Mouse (Mus musculus): ENCODE results near the gene Tspan31.

DNA sequence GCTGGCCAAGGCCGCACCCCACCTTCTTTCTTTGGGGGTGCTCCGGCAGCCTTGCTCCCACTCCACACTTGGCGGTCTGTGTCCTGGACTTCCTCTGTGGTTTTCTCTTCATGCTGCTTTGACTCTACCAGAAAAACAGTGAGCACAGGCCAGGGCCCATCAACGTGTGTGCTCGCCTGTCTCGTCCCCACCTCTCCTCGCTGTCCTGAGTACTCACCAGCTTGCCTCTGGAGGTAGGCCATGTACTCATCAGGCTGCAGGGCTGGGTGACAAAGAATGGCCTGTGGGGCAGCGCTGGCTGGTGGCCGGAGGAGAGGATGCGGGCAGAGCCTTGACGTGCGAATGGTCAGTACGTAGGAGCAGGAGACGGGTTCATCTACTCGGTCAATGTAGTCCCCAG, 29.8 kb upstream of the Tspan31 start:
- no peak for TF ChIP-seq CTCF (IDR thresholded peaks at IDR 0.05; ENCODE audit: control insufficient read depth, insufficient read depth, insufficient read length)
- no peak for TF ChIP-seq MAX (IDR thresholded peaks at IDR 0.05)
- TF ChIP-seq FOSL1 (IDR thresholded peaks at IDR 0.05; ENCODE audit: insufficient read depth, low read length, poor library complexity, severe bottlenecking): no peak
- no peak for TF ChIP-seq MYOD1 (IDR thresholded peaks at IDR 0.05; ENCODE audit: control insufficient read depth, insufficient read length, low read depth)
- TF ChIP-seq MYOG (IDR thresholded peaks at IDR 0.05; ENCODE audit: control insufficient read depth, extremely low read depth, insufficient read length): no peak
- TF ChIP-seq USF1 (IDR thresholded peaks at IDR 0.05; ENCODE audit: low read depth): no peak
